Mouse (Mus musculus) yolk sac, embryonic 10.5 days (tissue): ENCODE measurements around the gene A4gnt.
A peak's percentile ranks its signal among the peaks of the same experiment; 100 is the strongest.
"Not testable (repeated sequence)": the region's sequence is repeated elsewhere in the genome, so short reads cannot be mapped to it uniquely, and the experiment has no call there.

Experiments used
- DNase-seq: peaks from one replicate; pipeline ENCODE4 v3.0.0-alpha.2; 2017; ENCODE audit warnings: low spot score

Gene A4gnt

DNA sequence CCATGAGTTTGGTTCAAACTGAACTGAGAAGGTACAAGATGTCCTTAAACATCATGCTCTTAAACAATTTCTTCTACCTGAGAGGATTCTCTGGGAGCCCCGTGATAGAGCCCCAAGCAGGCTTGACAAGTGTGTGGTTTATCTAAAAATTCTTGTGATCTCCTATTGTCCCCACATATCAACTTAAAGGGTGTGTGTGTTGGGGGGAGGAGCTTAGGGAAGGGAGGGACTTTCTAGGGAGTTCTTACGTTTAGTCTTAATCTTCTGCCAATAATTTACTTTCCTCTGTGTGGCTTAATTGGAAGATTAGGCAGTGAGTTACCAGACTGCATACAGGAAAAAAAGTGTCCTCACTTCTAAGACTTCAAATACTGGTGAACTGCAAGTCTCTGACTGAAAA lies at the start of gene A4gnt:
Gene A4gnt, plus strand, starts transcription at position 301 of the 400 bp plus-strand sequence.
- no peak for DNase-seq

DNA sequence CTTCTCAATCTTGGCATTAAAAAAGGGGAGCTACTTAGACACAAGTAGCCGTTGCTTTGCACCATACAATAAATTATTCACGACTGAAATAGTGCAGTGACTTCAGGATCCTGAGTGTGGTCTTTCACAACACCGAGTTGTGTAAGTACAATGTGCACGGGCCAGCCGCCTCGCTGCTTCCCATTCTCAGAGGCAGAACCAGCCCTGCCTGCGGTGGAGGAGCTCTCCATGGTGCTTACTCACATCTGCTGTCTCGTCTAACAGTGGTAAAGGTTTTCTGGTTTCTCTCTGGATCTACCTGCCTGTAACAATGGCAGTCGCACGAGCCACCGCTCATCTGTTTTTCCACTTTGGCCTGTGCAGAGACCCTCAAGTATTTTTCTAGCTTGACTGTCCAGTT lies 48.6 kb upstream of the A4gnt start:
- DNase-seq, result peak; percentile 75

DNA sequence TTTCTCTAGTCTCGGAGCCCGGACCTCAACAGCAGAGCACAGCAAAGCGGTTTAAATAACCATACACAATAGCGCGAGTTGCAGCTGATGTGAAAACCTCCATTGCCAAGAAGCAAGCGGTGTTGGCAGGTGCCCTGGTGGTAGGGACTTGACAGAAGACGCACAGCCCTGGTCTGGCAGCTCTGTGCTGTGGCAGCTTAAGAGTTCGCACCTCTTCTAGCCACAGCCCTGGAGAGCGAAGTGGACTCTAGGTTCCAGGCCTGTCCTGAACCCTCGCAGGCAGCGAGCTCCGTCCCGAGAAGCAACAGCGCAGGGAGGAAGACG lies 44.3 kb upstream of the A4gnt start:
- no peak for DNase-seq

DNA sequence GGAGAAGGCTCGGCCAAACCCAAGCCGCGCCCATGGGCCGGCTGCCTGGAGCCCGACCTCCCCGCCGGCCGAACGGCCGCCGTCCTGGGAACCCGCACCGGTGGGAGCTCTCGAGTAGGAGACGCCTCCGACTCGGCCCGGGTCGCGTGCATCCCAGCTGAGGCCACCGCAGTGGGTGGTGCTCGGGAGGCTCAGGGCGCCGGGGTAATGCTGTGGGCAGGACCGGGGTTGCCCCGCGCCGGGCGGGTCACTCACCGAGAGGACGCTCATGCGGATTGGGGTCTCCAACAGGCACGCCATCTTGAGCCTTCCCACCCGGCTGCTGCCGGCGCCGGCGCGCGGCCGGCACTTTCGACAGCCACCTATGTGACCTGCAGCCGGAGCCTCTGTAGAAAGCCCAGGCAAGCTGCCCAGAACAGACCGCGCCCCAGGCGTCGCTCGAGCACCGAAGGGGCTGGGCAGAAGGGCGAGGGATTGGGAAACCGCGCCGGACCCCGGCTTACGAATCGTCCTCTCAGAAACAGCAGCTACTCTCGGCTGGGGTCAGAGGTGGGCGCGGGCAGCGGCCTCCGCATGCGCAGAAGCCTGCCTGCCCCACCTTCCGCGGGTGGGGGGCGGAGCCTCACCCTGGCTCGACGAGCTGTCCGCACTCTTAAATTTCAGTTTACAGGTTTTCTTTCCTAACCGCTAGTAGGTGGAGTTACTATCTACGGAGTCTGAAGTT lies 43.8 kb upstream of the A4gnt start, which contains the start of gene Armc8:
Gene Armc8, minus strand, starts transcription at position 553 of the 724 bp plus-strand sequence.
- peak; percentile 93 for DNase-seq

DNA sequence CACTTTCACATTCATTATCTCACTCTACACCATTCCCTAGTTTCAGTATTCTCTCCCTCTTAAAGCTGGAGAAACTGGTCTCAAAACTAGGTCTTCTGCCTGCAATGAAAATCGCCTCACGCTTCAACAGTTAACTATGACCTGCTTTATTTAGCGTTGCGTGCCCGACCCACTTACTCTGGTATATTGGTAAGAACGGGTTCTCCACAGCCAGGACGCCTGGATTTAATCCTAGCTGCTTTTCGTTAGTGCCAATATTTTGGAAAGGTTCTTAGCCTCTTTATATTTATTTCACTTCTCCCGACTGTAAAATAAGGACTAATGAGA lies 43.3 kb upstream of the A4gnt start:
- DNase-seq, result no peak

DNA sequence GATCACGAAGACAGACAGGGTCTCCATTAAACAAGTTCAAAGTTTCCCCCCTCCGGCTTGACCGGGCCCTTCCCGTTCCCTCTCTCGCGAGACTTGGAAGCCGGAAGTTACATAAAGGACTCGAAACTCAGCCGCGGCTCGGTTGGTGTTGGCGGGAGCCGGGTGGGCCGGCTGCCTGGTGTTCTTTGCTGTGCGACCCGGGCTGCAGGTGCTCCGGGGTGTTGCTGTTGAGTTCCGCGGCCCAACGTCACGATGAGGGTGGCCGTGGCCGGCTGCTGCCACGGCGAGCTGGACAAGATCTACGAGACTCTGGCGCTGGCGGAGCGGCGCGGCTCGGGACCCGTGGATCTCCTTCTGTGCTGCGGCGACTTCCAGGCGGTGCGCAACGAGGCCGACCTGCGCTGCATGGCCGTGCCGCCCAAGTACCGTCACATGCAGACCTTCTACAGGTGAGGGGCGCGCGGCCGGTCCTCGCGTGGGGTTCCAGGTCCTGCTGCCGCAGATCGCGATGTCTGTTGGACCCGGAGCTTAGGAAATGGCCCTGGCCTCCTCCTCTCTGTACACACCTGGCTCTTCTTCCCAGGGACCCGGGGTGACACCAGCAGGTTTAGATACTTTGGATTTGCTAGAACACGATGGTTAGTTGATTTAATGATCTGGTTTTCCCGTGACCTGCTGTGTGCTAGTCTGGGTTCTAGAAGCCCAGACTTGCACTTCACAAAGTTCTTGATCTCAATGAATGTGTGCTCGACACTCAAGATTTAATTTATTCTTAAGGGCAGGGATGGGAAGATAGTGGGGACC lies 36.4 kb upstream of the A4gnt start, which contains the start of gene Dbr1:
Gene Dbr1, plus strand, starts transcription at position 123 of the 804 bp plus-strand sequence.
- DNase-seq, result peak; percentile 90

DNA sequence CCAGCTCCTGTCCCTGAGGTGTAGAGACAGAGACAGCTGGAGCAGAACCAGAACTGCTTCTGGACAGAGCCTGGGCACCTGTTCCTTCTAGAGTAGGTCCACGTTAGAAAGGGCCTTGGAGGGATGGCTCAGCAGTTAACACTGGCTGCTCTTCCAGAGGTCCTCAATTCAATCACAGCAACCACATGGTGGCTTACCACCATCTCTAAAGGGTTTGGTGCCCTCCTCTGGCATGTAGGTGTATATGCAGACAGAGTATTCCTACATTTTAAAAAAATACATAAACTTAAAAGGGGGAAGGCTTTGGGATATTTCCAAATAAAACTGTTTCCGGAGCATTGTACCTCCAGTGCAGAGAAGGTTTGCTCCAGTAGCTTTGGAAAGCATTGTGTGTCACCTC lies 31.6 kb upstream of the A4gnt start:
- DNase-seq, result no peak

DNA sequence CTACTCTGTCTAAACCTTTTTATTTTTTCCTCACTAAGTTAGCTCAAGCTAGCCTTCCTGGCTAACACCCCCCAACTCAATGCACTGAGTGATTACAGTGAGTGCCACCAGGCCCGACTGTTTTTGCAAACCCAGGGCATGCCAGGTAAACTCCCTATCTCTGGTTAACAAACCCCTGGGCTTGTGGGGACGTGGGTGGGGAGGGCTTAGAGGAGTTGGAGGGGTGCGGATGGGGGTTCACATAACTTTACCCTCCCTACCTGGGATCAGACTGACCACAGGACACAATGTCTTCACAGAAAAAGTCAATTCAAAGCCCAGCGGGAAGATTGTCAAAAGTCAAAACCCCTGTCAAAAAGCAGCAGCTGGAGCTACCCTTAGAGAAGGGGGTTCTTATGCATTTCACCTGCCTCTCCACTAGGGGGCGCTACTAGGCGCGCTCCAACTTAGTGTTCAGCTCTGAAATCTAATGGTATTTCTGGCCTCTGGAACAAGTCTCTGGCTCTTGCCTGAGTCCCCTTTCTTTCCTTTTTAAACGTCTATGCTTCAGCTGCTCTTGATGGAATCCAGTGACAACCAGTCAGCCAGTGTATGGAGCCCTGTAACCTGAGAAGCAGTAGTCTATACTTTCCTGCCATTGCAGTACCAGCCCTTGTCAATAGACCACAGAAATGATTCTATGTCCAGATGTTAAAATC lies 24.6 kb upstream of the A4gnt start:
- peak; percentile 23 for DNase-seq

DNA sequence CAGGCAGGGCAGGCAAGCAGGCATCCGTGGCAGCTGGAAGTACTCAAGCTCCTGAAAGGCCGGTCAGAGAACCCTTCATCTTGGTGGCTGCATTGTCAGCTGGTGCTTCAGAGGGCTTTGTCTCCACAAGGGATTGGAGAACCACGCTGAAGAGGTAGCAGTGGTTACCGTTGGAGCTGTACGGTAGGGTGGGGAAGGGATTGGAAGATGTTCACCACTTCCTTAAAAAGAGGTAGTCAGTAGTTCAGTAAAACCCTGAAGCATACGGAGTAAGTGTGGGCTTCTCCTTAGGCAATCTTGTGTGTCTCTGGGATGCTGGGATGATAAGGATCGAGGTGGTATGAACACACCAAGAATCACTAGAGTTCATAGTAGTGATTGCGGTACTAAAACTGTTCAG lies 21.2 kb upstream of the A4gnt start:
- DNase-seq, result no peak

DNA sequence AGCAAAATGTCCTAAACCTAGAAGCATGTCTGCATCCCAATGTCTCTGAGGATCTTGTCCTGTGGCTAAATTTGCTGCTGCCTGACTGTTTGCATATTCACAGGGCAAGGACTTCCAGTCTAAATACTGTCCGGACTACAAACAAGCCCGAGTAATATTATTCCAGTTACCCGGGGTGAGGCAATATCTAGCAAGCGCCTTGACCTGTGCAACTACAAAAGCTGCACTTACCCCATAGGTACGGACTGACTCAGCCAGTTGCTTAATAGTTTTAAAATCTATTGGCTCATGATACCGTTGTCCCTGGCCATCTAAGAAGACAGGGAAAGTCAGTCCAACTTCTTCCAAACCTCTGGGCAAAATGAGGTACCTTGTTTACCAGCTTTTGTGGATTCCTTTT lies 13.2 kb upstream of the A4gnt start:
- DNase-seq, result not testable (repeated sequence)

DNA sequence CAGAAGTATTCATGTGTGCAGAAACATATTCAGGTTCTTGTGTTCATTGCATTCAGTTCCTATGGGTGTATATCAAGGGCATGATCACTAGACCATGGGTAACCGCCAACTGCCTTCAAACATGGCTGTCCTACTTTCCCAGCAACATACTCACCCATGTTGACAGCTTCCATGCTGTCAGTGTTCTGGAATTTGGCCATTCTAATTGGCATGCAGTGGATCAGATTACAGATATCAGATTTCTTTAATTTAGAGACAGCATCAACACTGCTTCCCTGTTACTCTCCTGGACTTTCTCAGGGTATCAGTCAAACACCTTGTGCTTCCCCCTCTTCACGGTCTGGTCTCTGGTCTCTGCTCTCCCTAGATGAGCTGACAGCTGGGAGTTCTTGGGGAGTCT lies 8.7 kb upstream of the A4gnt start:
- DNase-seq, result no peak

DNA sequence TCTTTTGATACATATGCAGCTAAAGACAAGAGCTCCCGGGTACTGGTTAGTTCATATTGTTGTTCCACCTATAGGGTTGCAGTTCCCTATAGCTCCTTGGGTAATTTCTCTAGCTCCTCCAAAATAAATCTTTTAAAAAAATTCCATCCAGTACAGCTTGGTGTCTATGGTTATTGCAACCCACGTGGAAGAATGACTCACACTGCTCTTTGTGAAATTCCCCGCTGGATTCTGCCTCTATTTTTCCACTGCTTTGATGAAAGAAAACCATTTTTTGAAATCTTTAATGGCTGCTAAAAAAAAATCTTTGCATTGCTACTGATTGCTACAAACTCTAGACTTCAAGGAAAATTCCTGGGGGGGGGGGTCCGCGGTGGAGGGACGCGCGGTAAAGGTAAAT lies 7.4 kb downstream of the A4gnt start:
- DNase-seq, result no peak

DNA sequence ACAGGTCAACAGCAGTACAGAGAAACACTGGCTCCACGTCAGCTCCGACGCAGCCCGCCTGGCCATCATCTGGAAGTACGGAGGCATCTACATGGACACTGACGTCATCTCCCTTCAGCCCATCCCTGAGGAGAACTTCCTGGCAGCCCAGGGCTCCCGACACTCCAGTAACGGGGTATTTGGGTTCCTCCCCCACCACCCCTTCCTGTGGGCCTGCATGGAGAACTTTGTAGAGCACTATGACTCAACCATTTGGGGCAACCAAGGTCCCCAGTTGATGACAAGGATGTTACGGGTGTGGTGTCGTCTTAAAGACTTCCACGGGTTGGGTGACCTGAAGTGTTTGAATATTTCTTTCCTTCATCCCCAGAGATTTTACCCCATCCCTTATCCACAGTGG lies 7.9 kb downstream of the A4gnt start:
- DNase-seq, result no peak

DNA sequence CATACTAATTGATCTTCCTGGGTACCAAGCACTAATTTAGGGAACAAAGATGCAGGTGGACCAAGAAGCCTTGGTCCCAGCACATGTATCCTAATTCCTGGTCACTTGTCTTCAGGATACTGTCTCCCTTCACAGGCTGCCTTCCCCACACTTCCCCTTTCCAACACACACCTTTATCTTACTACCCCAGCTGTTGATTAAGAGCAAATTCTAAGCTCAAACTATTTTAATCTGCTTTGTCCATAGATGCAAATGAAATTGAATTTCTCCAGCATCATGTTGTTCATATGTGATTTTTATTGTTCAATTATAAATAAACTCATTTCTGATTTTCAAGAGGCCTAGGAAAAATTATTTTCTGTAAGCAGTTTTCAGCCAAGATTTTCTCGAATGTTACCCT lies 9.7 kb downstream of the A4gnt start:
- DNase-seq, result no peak

DNA sequence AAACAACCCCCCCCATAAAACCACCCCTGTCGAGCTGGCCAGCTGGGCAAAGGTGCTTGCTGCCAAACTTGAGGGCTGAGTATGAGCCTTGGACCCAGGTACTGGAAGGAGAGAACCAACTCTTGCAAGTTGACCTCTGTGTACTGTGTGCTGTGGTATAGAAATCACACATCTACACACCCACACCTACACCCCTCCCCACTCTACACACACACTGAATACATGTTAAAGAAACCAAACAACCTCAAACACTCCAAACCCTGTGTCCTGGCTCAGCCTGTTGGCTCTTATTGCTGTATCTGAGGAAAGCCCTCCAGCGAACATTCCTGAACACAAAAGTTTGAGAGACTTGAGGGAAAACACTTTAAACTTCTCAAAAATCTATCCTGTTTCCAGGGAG lies 10.7 kb downstream of the A4gnt start:
- DNase-seq, result no peak

DNA sequence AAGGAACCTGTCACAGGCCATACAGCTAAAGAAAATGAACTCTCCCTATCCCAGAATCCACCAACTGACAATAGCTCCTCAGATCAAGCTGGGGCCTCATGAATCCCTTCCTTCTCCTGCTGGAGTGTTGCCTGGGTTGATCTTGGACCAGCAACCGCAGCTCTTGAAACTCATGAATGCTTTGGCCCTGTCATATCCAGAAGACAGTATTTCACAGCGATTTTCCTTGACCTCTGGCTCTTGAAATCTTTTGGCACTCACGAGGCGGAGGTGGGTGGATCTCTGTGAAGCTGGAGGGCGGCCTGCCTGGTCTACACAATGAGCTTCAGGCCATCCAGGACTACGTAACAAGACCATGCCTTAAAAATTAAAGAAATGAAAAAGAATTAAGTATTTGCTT lies 11.8 kb downstream of the A4gnt start:
- no peak for DNase-seq

DNA sequence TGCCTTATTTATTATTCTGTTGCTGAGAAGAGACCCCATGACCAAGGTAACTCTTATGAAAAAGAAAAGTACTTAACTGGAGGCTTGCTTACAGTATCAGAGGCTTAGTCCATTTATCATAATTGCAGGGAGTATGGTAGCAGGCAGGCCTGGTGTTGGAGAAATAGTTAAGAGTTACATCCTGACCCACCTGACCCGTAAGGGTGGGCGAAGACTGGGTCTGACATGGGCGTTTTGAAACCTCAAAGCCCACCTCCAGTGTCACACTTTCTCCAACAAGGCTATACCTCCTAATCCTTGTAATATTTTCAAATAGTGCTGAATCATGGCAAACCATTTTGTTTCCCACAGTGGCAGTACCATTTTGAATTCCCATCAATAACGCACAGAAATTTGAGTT lies 16.3 kb downstream of the A4gnt start:
- no peak for DNase-seq

DNA sequence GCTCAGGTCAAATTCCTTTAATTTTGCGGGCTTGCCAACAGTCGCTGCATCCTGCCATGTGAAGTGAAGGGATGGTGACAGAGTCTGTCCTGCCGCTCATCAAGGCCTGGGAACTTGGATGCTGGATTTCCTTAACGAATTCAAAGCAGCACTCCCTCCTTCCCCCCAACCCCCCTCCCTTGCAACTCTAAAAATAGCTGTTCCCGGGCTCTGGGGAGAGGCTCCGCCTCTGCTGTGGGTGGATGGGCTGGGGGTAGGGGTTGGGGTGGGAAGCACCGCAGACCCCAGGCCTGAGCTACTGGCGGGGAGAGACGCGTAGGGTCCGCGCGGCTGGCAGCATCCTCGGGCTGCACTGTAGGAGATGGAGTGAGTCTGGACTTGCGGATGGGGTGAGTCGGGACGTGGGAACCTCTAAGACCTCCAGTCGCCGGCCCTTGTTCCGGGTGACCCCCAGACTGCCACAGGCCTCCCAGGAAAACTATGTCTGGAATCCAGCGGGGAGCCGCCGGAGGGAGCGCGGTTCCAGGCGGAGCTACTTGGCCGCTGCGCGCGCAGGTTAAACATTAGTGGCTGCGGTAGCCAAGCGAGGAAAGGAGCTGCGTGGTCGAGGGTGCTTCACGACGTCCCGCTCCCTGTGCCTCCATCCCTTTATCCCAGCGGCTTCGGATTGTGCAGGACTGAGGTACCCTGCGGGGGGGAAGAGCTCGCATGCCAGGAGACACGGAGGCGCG lies 17.1 kb downstream of the A4gnt start, which contains the start of gene Dzip1l:
Gene Dzip1l, plus strand, starts transcription at position 216 of the 731 bp plus-strand sequence.
- peak; percentile 79 for DNase-seq

DNA sequence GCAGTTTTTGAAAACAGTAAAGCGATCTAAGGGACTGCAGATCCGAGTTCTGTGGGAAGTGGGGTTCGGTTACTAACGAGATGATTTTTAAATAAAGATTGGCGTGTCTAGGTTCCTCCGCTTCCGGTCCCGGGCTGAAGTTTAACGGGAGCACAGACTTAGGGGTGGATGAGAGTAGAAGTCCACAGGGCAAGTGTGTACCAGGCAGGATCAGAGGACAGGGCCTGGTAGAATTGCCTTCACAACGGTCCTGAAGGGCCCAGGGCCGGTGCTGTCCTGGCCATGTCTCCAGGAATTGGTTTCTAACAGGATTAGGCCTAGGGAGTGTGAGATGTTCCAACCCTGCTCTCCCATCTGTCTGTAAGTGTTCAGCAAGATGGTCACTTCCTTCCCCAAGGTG lies 17.8 kb downstream of the A4gnt start:
- DNase-seq, result peak; percentile 5

DNA sequence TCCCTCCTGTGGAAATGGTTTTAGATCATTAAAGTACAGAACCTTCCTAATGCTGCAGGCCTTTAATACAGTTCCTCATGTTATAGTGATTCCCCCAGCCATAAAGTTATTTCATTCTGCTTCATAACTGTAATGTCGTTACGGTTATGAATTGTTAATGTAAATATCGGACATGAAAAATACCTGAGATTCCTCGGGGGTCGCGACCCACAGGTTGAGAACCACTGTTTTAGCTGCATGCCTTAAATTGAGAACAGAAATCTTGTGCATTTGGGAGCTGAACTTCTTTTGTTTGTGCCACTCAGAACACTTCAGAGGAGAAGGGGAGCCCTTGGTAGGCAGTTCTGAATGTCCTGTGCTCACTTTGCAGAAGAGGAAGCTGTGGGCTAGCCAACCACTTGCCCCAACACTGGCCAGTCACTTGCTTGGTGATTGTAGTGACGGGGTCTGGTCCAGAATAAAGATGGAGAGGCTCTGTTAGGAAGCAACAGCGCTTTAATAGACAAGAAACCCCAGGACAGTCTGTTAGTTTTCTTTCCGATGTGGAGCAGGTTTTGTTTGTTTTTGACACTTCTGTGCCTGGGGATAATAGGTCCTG lies 18.3 kb downstream of the A4gnt start:
- no peak for DNase-seq

DNA sequence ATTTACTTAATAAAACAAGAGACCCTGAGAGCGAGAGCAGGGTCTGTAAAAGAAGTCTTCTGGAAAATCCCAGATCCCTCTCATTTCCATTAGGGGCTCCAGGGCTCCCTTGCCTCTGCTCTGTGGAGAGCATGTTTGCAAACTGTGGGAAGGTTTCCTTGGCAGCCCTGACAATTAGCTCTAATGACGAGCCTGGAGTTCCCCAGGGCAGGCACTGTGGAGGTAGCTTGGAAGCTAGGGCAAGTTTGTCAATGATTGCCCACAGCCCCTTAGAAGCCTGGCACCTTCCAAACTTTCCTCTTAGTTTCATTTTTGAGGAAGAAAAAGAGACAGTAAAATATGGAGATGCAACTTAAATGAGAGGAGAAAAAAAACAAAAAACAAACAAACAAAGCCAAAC lies 19.5 kb downstream of the A4gnt start:
- DNase-seq, result no peak

DNA sequence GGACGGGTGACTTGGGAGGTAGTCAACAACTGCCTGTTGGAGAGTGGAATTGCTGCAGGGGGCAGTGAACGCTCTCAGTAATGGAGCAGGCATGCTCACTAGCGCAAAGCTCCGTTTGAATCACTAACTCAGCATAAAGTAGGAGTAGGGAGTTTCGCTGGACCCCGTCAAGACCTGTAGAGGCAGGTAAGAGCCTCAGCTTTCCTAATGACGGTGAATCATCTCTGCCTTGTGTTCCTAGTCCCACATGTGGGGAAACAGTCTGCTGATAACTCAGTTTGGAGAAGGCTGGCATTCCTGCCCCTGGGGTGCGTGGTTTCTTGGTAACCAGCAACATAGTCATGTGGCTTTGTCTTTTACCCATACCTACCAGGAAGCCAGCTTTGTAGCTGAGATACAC lies 20.0 kb downstream of the A4gnt start:
- DNase-seq, result no peak
